Mouse (Mus musculus) ES-CJ7 (cell line): Measurements from ENCODE around the gene Neurl4.

Source experiments
- DNase-seq: peaks from one replicate; pipeline ENCODE4 v3.0.0; 2011; ENCODE audit warnings: low read depth, low spot score

The Neurl4 gene

DNA sequence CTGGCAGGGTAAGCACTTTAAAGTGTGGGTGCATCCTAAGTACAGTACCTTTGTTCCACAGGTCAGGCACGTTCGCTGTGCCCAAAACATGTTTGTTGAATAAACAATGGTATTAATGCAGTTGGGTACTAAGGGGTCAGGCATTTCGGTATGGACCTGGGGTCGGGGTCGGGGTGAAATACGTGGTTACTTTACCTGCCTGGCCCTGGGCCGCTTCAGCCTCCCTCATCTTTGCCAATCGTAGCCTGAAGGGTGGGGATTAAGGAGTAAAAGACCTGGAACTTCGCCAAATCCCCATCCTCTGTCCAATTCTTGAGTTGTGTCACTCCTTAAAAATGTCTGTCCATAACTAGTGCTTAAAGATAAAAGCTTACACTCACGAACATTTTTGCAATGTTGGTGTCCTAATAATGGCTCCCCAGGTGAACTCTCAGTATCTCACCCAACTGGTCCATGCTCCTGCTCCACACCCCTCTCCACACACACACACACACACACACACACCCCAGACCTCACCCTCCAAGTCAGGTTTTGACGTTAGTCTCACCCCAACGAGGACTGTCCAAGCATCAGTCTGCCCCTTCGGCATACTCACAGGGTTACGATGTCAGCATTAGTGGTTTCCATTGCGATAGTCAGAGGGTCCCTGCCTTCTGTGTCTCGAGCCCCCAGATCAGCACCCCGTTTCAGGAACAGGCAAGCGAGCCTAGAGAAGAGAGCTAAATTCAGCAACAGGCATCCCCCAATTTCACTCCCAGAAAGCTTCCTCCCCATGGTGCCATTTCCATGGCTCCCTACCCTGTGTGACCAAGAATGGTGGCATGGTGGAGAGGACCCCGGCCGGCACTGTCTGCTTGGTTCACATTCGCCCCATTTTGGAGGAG, 18.8 kb upstream of the Neurl4 start:
- no peak for DNase-seq

DNA sequence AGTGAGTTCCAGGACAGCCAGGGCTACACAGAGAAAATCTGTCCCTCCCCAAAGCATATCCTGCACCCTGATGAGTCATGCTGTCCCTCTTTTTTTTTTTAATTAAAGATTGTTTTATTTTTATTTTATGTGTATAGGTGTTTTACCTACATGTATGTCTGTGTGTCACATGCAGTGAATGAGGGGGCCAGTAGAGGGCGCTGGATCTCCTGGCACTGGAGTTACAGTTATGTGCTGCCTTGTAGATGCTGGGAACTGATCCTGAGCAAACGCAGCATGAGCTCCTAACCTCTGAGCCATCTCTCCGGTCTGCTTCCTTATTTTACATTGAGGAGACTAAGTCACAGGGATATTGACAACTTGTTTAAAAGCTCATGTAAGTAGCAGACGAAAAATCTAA, 17.8 kb upstream of the Neurl4 start:
- peak; percentile 80 for DNase-seq

DNA sequence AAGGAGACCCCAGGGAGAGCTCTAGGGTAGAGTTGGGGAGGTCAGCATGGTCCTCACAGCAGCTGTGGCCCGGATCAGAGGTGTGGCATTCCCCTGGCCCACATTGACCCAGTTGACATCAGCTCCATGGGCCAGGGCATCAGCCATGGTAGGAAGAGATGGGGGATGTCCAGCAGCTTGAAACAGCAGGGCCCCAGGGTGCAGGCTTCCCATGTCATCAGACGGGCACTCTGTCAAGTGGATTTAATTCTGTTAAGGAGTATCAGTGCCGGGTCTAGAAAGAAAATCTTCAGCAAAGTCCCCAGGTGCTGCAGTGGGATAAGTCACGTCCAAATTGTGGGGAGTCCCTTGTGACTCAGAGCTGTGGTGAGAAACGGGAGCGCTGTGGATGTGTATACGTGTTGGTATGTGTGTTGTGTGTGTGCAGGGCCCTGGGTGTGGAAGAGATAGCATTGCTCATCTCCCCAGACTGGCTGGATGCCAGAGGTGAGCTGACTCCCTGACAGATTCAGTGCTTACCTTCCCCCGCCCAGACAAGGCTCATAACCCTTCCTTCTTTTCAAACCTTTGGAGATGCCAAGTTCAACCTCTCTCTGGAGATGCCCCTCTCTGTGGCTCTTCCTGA, 17.2 kb upstream of the Neurl4 start:
- DNase-seq: no peak

DNA sequence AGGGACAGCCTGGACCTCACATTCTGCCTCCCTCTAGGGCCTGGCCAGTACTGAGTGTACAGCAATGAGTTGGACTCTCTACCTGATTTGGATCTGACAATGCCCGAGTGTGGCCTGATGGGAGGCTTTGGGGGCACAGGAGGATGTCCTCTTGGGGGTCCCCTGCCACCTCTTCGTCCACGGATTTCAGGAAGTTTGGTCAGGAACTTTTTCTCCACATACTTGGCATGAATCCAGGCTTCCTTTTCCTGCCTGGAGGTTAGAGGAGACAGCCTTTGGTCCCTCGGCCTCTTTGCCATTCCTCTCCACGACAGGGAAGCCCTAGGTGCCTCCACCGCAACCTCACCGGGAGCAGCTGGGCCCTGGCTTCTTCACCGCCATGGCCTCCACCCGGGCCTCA, 16.6 kb upstream of the Neurl4 start:
- no peak for DNase-seq

DNA sequence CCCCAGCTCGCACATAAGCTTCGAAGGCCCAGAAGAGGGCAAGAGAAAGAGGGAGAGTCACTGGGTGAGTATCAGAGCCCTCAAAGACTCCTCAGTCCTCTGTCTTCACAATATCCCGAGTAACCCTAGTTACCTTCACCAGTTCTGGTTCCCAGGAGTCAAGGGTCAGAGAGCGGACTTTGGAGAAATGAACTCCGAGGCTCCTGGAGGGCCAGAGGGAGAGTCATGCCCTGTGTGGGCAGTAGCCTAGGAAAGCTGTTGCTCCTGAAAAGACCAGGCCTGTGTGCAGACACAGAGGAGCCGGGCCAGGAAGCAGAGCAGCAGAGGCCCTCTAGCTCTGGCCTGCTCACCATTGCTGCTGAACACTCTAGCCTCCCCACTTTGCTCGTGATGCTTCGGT, 16.2 kb upstream of the Neurl4 start:
- DNase-seq: no peak

DNA sequence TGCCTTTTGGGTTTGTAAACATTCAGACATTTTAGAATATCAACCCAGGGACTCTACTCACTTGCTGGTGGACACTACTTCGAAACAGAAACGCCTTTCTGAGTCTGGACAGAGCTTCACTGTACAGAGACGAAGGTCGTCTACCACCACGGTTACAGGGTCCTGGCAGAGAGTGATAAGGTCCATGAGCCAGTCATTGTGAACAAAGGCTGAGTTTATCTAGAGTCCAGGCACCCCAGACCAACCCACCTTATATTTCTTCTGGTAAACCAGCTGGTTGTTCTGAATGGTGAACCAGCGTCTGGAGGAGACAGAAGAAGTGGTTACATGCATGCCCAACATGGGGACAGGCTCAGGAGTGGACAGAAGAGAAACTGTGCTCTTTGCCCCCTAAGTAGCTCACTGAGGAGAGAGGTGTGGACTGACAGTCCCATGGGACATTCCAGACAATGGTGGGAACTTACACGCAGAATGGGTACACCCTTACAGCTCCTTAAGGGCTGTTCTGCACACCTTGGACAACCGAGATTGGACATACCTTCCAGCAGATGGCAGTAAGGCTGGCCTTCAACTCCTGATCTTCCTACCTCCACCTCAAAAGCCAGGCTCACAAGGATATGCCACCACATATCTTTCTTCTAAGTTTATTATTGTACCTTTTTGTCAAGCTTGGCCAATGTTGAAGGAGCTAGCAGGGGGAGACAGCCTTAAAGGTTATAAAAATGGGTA, 13.8 kb upstream of the Neurl4 start:
- peak; percentile 84 for DNase-seq

DNA sequence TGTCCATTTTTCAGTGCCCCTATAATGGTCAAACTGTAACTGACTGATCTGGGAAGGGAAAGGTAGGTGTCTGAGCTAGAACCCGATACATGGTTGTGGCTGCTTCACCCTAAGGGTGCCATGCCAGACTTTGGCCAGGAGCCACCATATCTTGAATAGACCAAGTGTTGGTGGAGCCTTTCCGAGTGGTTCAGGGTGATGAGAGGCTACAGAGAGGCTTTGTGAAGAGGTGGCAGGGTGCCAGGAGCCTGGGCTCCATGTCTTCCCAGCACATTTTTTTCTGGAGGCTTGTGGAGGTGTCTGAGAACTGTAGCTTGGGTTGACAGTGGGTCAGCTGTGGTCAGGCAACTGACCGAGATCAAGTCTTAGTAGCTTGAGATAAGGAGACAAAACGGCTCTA, 9.4 kb upstream of the Neurl4 start:
- no peak for DNase-seq

DNA sequence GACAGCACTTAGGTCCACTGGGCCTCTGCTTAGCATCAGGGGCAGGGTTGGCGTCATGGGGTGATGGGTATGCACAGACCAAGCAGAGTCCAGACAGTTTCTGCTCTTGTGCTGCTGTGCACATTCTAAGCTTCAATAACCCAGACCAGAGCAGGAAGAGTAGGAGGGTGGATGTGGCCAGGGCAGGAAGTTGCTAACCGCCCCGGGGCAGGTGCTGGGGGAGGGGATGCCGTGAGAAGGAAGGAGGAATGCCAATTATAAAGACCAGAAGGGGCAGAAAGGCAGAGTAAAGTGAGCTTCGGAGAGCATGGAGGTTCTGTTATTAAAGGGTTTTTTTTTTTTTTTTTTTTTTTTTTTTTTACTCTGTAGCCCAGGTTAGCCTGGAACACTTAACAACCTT, 6.2 kb upstream of the Neurl4 start:
- peak; percentile 62 for DNase-seq

DNA sequence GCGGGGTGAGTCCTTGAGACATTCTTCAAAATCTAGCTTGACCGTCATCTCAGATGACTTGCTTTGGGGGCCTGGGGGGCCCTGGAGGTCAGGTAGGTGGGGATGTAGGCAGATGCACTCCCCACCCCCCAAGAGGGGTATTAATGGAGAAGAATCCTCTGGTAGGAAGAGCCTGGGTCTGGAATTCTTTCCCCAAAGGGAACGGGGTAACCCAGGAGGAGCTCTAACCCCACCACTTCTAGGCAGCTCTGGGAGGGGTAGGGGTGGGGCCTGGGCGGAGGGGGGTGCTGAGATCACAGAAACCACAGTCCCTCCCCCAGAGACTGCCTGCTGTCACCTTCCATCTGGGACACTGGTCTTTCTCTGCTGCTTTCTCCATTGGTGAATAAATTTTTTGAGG, 5.6 kb upstream of the Neurl4 start, which contains the start of gene Acap1:
Gene Acap1 (minus strand): TSS at position 249 of the 400 bp plus-strand sequence.
- no peak for DNase-seq

DNA sequence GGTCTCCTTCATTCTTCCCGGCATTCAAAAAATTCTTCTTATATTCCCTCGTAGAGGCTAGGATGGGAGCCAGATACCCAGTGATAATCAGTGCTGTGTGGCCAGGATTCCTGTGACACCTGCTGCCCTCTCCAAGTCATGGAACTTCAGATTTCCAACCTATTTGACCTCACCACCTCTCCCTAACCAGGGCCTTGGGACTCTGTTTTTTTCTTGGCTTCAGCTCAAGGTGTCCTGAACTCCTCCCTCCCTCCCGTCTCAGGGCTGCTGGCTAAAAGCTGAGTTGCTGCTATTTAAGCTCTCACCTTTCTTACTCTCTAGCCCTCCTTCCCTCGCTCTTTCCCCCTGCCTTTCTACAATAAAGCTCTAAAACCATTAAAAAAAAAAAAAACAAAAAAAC, 1.0 kb upstream of the Neurl4 start:
- DNase-seq: no peak

DNA sequence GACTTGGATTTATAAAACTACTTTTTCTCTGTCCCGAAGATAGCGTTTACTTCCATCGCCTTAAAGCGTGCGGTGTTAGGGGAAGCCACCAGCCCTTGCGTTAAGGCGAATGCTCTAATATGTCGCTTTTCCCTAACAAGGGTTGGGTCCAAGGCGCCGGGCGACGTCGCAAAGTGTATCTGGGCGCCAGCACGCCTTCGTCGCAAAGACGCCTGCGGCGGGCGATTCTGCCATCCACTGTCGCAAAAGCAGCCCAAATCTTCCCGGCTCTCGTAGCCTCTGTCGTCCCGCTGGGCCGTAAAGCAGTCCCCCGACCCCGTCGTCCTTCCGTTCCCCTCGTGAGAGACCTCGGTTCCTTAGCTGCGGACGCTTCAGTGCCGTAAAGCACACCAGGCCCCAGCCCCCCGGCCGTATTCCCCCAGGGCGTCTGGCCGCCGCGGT, 554 bp downstream of the Neurl4 start:
- peak; percentile 100 for DNase-seq

DNA sequence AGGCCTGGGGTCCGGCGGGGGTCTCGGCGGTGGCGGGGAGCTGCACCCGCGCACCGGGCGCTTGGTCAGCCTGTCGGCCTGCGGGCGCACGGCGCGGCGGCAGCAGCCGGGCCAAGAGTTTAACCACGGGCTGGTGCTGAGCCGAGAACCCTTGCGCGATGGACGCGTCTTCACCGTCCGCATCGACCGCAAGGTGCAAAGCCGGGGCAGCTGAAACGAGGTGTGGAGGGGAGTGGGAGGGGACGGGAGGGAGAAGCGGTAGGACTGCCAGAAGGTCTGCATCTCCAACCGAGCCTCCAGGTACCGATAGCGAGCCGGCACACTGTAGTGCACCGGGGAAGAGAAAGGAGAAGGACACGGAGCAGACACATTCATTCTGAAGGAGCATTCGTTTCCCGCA, 1.1 kb downstream of the Neurl4 start:
- no peak for DNase-seq

DNA sequence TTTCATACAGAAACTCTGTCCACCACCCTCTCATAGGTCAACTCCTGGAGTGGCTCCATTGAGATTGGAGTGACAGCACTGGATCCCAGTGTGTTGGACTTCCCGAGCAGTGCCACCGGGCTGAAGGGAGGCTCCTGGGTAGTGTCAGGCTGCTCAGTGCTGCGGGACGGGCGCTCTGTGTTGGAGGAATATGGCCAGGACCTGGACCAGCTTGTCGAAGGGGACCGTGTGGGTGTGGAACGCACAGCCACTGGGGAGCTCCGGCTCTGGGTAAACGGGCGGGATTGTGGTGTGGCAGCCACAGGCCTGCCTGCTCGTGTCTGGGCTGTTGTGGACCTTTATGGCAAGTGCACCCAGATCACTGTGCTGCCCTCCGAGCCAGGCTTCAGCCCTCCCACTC, 2.1 kb downstream of the Neurl4 start:
- DNase-seq: no peak

DNA sequence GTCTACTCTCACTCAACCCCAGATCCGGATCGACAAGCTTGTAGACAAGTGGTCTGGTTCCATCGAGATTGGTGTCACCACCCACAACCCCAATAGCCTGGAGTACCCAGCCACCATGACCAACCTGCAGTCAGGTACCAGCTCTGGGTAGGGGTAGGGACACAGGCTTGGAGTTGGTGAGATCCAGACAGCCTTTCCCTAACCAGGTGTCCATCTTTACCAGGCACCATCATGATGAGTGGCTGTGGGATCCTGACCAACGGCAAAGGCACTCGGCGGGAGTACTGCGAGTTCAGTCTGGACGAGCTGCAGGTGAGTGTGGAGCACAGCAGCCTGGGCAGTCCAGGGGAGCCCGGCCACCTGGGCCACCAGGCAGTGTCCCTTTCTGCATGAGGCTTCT, 3.4 kb downstream of the Neurl4 start:
- no peak for DNase-seq

DNA sequence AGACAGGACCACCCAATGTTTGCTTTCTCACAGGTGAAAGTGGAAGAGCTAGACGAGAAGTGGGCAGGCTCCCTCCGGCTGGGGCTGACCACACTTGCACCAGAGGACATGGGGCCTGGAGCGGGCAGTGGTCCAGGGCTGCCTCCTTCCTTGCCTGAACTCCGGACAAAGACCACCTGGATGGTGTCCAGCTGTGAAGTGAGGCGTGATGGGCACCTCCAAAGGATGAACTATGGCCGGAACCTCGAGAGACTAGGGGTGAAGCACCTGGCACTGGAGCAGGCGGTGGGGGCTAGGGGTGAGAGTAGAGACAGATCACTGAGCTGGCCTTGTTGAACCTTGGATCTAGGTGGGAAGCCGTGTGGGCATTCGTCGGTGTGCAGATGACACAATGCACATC, 7.8 kb downstream of the Neurl4 start:
- no peak for DNase-seq

DNA sequence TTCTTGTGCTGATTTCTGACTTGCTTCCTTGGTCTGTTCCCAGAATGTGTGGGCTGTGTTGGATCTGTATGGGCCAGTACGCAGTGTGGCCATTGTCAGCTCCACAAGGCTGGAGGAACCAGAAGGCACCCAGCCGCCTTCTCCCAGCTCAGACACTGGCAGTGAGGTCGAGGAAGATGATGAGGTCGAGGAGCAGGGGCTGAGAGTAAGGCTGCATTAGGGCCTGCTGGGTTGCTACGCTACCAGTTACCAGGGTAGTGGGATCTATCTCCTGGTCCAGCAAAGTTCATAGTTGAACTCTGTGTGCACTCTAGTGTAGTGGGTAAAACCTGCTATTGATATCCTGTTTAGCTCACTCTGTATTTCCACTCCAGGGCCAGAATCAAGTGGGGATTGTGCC, 8.3 kb downstream of the Neurl4 start:
- no peak for DNase-seq

DNA sequence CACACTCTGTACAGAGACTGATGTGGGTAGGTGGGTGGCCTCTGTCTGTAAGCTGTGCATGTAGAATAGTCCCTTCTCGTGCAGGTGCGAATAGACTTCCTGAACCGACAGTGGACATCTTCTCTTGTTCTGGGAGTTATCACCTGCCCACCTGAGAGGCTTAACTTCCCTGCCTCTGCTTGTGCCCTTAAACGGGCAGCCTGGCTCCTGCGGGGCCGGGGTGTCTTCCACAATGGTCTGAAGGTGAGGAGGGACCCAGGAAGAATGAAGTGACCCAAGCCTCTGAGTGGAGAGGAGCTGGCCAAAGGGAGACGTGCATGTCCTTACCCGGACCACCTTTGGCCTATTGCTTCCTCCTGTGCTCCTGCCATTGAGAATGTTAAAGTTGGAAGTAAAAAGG, 9.3 kb downstream of the Neurl4 start:
- DNase-seq: no peak

DNA sequence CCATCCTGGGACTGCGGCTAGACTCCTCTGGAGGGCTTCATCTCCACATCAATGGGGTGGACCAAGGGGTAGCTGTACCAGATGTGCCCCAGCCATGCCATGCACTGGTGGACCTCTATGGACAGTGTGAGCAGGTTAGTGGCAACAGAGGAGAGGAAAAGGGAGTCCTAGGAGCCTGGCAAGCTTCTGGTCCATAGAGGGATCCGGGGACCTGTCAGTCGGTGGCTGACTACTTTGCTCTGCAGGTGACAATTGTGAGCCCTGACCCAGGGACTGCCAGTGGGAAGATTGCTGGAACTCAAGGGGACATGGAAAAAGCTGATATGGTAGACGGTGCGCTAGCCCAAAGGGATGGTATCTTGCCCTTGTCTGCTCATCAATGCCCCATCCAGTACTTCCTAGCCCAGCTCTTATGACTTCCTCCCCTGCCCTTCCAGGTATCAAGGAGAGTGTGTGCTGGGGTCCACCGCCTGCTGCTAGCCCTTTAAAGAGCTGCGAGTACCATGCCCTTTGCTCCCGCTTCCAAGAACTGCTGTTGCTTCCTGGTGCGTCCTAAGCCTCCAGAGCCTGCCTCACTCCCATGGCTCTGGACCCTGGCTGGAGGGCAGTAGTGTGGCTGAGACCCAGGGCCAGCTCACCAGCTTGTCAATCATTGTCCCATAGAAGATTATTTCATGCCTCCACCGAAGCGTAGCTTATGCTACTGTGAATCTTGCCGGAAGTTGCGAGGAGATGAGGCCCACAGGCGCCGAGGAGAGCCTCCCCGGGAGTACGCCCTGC, 10.1 kb downstream of the Neurl4 start:
- no peak for DNase-seq

DNA sequence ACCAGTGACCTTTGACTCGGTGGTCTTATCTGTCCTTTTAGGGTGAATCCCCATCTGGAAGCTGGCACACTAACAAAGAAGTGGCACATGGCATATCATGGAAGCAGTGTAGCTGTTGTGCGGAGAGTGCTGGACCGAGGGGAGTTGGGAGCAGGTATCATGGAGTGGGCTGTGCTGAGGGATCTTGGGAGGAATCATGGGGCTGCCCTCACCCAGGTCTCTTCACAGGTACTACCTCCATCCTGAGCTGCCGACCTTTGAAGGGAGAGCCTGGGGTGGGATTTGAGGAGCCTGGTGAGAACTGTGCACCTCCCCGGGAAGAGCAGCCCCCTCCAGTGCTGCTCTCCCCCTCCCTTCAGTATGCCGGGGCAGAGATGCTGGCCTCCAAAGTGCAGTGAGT, 10.8 kb downstream of the Neurl4 start:
- DNase-seq: no peak

DNA sequence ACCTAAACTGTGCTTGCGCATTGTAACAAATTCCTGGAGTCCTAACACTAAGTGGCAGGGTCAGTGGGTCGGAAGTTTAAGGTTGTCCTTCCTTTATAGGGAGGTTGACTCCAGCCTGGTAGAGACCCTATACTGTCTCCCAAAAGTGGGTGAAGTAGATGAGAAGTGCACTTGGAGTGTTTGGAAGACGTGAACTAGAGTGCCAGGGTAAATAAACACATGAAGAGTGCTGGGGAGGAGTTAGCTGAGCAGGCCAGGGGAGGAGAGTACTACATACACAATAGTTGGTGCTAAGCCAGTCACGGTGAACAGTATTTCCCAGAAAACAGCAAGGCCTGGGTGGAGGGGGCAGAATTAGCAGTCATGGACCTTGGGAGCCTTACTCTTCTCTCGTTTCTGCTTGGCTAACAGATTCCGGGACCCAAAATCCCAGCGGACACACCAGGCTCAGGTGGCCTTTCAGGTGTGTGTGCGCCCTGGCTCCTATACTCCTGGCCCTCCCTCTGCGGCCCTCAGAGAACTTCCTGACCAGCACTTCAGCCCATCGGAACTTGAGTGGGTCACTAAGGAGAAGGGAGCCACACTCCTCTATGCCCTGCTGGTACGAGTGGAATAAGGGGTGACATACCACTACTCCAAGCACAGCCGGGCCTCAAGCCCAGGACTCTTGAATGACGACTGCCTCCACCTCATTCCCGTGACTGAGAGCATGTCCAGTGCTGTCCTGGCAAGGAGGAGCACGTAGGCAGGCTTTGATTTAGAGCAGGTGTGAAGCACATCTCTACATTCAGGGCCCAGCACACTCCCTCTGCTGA, 12.1 kb downstream of the Neurl4 start:
- DNase-seq: no peak
